Mouse (Mus musculus) embryonic fibroblast, embryonic 13.5 days (primary cell): ENCODE data around the gene Akap2.

Source experiments
- CTCF ChIP-seq: IDR thresholded peaks from 2 replicates; pipeline ENCODE4 v1.5.1; 2011; ENCODE audit warnings: mild to moderate bottlenecking, control low read depth, low read length, moderate library complexity, borderline replicate concordance; ENCODE audit not compliant: insufficient read depth
- POLR2A ChIP-seq: IDR thresholded peaks from 2 replicates; pipeline ENCODE4 v1.6.1; 2011; ENCODE audit warnings: low read depth, mild to moderate bottlenecking, control low read depth, low read length, moderate library complexity

- TF ChIP-seq CTCF (no peak), POLR2A (no peak)
Observed at GRCm38 (mm10) chr4:57896631-57897030, 179.2 kb downstream of the Akap2 start.
